Mouse (Mus musculus): ENCODE data around the gene Btk. TPM values are rescaled to one million over a fixed set of nuclear protein-coding genes. Genes with fewer than 3 reads are reported as not detected.

Btk gene
- 1.4 and 1.5 TPM in 2 replicates for polyA plus RNA-seq (2015; fragmentation: Nextera tagmentation; extraction: Ambion mirVana)

DNA sequence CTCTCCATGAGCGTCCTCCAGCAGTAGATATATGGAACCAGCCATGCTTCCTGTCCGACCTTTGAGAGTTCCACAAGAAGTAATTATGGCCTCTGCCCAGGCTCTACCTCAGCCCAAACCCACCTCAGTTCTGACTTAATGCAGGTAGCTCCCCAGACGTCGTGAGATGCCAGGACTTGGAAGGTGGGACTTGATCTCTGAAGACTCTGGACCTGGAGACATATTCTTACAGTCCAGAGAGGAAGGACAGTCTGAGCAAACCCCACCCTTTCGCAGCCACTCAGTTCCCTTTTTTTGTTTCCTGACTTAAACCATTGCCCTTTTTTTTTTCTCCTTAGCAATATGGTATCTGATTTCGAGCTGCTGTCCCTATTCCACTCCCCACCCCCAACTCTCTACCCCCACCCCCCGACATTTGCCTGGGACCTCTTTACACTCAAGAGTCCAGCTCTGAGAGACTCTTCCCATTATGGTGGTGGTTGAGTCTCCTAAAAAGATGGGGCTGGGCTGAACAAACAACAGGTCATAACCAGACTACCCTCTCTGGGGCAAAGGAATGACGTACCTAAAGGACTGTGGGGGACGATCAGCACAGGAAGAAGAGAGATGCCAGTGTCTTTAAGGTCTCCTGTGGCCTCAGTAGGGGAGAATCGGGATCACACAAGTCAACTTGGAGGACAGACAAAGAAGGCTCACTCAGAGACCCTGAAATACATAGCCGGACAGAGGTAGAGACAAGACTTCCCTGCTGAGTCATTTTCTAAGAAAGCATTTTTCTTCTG, at the start of gene Btk:
Gene Btk (minus strand): TSS at position 683 of the 782 bp plus-strand sequence.
- Histone ChIP-seq H3K27ac (no peak within 1 kb of the TSS), H3K4me3 (no peak within 1 kb of the TSS), H3K27me3 (peaks cover 7% of the 10 kb centered on the region), H3K36me3 (no peaks in the 10 kb centered on the region), H3K9me3 (no peaks in the 10 kb centered on the region), H3K4me1 (0 out of 2 replicates have a peak, but pooled peaks cover 4% of the 10 kb centered on the region), H3K4me2 (no peak within 1 kb of the TSS), H3K9ac (no peak within 1 kb of the TSS)
- ATAC-seq (ENCODE audit: insufficient number of reproducible peaks, insufficient read depth, low FRiP score, low TSS enrichment, low read depth), result no peak
- 83% methylated on average over 11 of the region's 11 CpGs for WGBS

DNA sequence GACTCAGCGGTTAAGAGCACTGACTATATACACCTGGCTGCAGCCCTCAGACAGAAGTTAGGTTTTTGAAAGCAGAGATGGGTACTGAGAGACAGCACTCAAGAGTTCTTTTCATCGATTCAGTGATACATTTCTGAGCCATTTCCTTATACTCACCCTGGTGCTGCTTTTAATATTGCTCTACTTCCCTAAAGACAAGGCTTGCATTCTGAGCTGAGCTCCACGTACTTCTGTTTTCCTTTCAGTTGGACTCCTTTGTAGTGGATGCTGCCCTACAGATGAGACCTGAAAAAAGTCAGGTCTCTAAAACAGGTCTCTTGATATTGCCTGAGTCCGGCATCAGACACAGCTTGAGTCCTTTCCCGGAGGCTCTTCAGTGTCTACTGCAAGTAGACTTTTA, 49.3 kb upstream of the Btk start:
- no peak for ATAC-seq (ENCODE audit: insufficient number of reproducible peaks, insufficient read depth, low FRiP score, low TSS enrichment, low read depth)
- Histone ChIP-seq H3K9ac (no peak overlapping the region), H3K4me1 (no peaks in the 10 kb centered on the region), H3K4me3 (no peak overlapping the region), H3K4me2 (no peak overlapping the region), H3K9me3 (no peaks in the 10 kb centered on the region), H3K36me3 (no peaks in the 10 kb centered on the region), H3K27ac (no peak overlapping the region), H3K27me3 (peaks cover 9% of the 10 kb centered on the region; the same call in 1 of the 2 replicates)
- 83% methylated on average over 5 of the region's 5 CpGs for WGBS

- no peaks in the 10 kb centered on the region for H3K9me3 ChIP-seq
- no peak overlapping the region for H3K27ac ChIP-seq
- ATAC-seq (ENCODE audit: insufficient number of reproducible peaks, insufficient read depth, low FRiP score, low TSS enrichment, low read depth), result no peak
- H3K27me3 ChIP-seq, result peaks cover 7% of the 10 kb centered on the region; the same call in 1 of the 2 replicates
- H3K4me1 ChIP-seq, result no peaks in the 10 kb centered on the region
- no peaks in the 10 kb centered on the region for H3K36me3 ChIP-seq
- no peak overlapping the region for H3K9ac ChIP-seq
- H3K4me2 ChIP-seq, result no peak overlapping the region
- WGBS, result 85% methylated on average over 2 of the region's 2 CpGs
- no peak overlapping the region for H3K4me3 ChIP-seq
Measured at GRCm38 (mm10) chrX:134628200-134628599, 44.8 kb upstream of the Btk start.

DNA sequence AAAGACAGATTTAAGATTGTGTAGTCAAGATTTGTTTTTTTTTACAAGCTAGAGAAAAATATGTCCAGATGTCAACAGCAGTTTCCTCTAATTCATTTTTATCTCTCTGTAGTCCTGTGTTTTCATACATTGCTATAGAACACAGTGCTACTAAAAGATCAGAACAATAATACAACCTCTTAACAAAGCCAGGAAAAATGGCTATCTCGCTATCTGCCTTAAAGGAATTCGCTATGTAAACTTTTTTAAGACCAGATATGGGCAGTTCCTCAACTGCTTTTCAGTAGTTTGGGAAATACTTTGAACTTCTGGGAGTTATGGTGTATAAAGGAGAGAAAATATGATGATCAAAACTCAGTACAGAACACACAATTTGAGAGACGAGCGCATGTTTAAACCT, 40.0 kb upstream of the Btk start:
- no peaks in the 10 kb centered on the region for H3K36me3 ChIP-seq
- 88% methylated on average over 4 of the region's 4 CpGs for WGBS
- H3K27ac ChIP-seq, result no peak overlapping the region
- H3K27me3 ChIP-seq, result peaks cover 10% of the 10 kb centered on the region; the same call in 1 of the 2 replicates
- no peak for ATAC-seq (ENCODE audit: insufficient number of reproducible peaks, insufficient read depth, low FRiP score, low TSS enrichment, low read depth)
- H3K4me1 ChIP-seq, result no peaks in the 10 kb centered on the region
- H3K9ac ChIP-seq, result no peak overlapping the region
- no peaks in the 10 kb centered on the region for H3K9me3 ChIP-seq
- no peak overlapping the region for H3K4me3 ChIP-seq
- H3K4me2 ChIP-seq, result no peak overlapping the region

DNA sequence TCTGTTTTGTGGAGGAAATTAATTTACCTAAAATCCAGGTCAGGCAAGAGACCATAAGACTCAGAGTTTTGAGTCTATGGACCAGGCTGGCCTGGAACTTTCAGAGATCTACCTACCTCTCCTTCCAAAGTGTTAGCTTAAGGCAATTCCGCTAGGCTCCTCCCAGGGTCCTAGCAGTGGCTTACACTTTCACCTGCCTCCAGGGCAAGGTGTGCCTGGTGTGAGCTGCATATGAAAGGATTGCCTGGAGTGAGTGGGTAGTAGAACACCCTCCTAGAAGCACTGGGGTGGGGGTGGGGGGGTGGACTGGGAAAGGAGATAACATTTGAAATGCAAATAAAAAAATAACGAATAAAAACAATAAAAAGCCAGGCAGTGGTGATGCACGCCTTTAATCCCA, 38.3 kb upstream of the Btk start:
- H3K27me3 ChIP-seq, result peaks cover 9% of the 10 kb centered on the region
- 63% methylated on average over 3 of the region's 3 CpGs for WGBS

DNA sequence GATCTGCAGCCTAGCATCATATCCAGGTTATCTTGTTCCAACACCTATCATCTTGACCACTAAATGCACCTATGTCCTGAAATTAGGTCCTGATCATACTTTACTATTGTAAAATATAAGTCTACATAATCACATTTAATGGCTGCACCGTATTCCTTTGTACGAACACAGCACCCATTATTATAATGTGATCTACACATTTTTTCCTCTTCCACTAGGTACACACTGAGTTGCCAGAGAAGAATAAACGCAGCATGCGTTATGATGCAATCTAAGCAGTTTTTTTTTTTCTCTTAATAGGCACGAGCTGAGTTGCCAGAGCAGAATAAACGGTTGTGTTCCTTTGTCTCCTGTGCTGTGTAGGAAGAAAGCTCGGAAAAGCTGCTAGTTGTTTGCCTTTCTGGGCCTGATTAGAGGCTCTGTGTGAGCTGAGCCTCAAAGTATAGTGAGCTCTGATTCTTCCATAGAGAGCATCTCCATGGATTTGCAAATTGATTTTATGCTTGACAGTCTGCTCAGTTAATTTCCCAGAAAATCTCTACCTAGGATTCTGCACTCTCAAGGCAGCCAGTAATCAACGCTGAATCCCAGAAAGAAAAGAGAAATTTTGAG, 37.0 kb upstream of the Btk start:
- ATAC-seq (ENCODE audit: insufficient number of reproducible peaks, insufficient read depth, low FRiP score, low TSS enrichment, low read depth), result no peak
- H3K36me3 ChIP-seq, result no peaks in the 10 kb centered on the region
- no peaks in the 10 kb centered on the region for H3K9me3 ChIP-seq
- no peak overlapping the region for H3K4me3 ChIP-seq
- WGBS, result 40% methylated on average over 8 of the region's 8 CpGs
- H3K9ac ChIP-seq, result no peak overlapping the region
- no peaks in the 10 kb centered on the region for H3K4me1 ChIP-seq
- peaks cover 9% of the 10 kb centered on the region for H3K27me3 ChIP-seq
- H3K4me2 ChIP-seq, result no peak overlapping the region
- H3K27ac ChIP-seq, result peak overlapping the region; percentile 39; the same call in 1 of the 2 replicates

More for the DNA sequence above, 38.3 kb upstream of the Btk start:
- H3K9me3 ChIP-seq, result no peaks in the 10 kb centered on the region
- H3K9ac ChIP-seq, result no peak overlapping the region
- no peak overlapping the region for H3K4me2 ChIP-seq
- no peak for ATAC-seq (ENCODE audit: insufficient number of reproducible peaks, insufficient read depth, low FRiP score, low TSS enrichment, low read depth)
- H3K36me3 ChIP-seq, result no peaks in the 10 kb centered on the region
- no peak overlapping the region for H3K27ac ChIP-seq
- no peaks in the 10 kb centered on the region for H3K4me1 ChIP-seq
- no peak overlapping the region for H3K4me3 ChIP-seq

GRCm38 (mm10) chrX:134619695-134620094, 36.3 kb upstream of the Btk start:
- Histone ChIP-seq H3K27me3 (peaks cover 9% of the 10 kb centered on the region), H3K27ac (no peak overlapping the region), H3K4me2 (no peak overlapping the region), H3K4me3 (no peak overlapping the region), H3K9me3 (no peaks in the 10 kb centered on the region), H3K9ac (no peak overlapping the region), H3K36me3 (no peaks in the 10 kb centered on the region), H3K4me1 (no peaks in the 10 kb centered on the region)
- ATAC-seq (ENCODE audit: insufficient number of reproducible peaks, insufficient read depth, low FRiP score, low TSS enrichment, low read depth), result no peak
- WGBS, result 53% methylated on average over 9 of the region's 9 CpGs

- no peak overlapping the region for H3K27ac ChIP-seq
- no peak overlapping the region for H3K4me3 ChIP-seq
- no peaks in the 10 kb centered on the region for H3K4me1 ChIP-seq
- no peaks in the 10 kb centered on the region for H3K9me3 ChIP-seq
- peaks cover 5% of the 10 kb centered on the region for H3K27me3 ChIP-seq
- no peak overlapping the region for H3K4me2 ChIP-seq
- WGBS, result 69% methylated on average over 2 of the region's 2 CpGs
- H3K9ac ChIP-seq, result no peak overlapping the region
- no peak for ATAC-seq (ENCODE audit: insufficient number of reproducible peaks, insufficient read depth, low FRiP score, low TSS enrichment, low read depth)
- no peaks in the 10 kb centered on the region for H3K36me3 ChIP-seq
Measured at GRCm38 (mm10) chrX:134614306-134614705, 30.9 kb upstream of the Btk start.

DNA sequence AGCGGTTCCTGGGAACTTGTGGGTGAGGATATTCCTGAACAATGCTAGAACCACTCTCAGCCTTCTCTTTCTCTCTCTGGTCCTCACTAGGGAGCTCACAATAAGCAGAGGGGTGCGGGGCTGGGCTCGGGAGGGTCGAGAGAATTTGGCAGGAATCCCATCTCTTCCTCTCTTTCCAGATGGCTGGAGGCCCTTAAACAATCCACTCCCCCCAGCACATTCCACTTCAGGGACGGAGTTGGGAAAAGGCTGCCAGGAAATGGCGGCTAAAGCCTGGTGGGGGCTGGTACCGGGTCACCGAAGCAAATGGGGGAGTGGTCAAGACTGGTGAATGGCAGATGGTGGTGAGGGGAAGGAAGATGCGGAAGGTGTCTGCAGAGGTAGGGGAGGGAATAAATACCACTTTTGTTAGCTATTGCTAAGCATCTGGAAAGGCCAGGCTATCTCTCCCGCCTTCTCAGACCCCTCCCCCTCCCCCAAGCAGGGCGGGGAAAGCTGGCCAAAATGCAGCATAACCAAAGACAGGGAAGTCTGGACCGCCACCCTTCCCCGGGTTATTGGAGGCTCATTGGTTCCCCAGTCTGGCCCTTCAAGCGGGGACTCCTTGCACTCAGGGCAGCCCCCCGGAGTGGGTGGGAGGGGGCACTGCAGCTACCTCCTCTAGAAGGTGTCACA, 29.1 kb upstream of the Btk start:
- Histone ChIP-seq H3K27me3 (no peaks in the 10 kb centered on the region; the same call in 1 of the 2 replicates), H3K36me3 (no peaks in the 10 kb centered on the region), H3K9ac (peak overlapping the region; percentile 55; the same call in 1 of the 2 replicates), H3K4me1 (no peaks in the 10 kb centered on the region), H3K9me3 (no peaks in the 10 kb centered on the region), H3K4me2 (peak overlapping the region; percentile 55), H3K4me3 (peak overlapping the region; percentile 36), H3K27ac (peak overlapping the region; percentile 89)
- WGBS, result 15% methylated on average over 15 of the region's 15 CpGs
- ATAC-seq (ENCODE audit: insufficient number of reproducible peaks, insufficient read depth, low FRiP score, low TSS enrichment, low read depth), result peak; percentile 83

DNA sequence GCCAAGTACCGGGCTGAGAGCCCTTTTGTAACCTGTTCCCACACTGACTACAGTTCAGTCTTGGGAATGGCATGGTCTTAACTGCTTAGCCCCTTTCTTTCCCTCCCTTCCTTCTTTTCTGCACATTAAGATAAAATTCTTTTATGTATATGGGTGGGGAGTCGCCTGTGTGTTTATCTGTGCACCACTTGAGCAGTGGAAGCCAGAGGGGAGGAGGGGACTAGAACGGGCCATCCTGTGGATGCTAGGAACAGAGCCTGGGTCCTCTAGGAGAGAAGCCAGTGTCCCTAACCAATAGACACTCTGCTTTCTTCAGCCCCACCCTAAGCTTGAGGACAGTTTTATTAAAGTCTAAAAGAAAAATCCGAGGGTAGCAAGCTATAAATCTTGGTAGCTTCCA, 27.6 kb upstream of the Btk start:
- WGBS, result 85% methylated on average over 4 of the region's 4 CpGs
- H3K27ac ChIP-seq, result no peak overlapping the region
- no peak overlapping the region for H3K9ac ChIP-seq
- no peak overlapping the region for H3K4me3 ChIP-seq
- H3K27me3 ChIP-seq, result no peaks in the 10 kb centered on the region; the same call in 1 of the 2 replicates
- no peaks in the 10 kb centered on the region for H3K4me1 ChIP-seq
- H3K4me2 ChIP-seq, result no peak overlapping the region
- no peaks in the 10 kb centered on the region for H3K9me3 ChIP-seq
- no peaks in the 10 kb centered on the region for H3K36me3 ChIP-seq
- ATAC-seq (ENCODE audit: insufficient number of reproducible peaks, insufficient read depth, low FRiP score, low TSS enrichment, low read depth), result no peak

DNA sequence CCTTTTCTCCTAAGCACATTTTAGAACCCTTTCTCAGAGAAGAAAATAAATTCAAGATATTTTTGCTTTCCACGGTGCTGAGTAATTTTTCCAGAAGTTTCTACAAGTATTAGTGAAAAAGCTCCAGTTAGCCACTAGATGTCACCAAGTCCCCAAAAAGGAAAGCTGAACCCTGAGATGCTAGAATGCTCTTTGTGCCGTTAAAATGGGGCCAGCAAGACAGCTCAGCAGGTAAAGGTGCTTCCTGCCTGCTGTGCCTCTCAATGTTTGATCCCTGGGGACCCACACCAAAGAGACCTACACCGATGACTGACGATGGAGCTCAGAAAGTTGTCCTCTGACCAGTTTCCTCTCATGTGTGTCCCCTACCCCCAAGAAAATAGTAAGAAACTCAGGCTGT, 26.1 kb upstream of the Btk start:
- ATAC-seq (ENCODE audit: insufficient number of reproducible peaks, insufficient read depth, low FRiP score, low TSS enrichment, low read depth), result no peak
- 35% methylated on average over 4 of the region's 4 CpGs for WGBS
- Histone ChIP-seq H3K9ac (no peak overlapping the region), H3K4me2 (no peak overlapping the region), H3K4me1 (no peaks in the 10 kb centered on the region), H3K36me3 (no peaks in the 10 kb centered on the region), H3K9me3 (no peaks in the 10 kb centered on the region), H3K4me3 (no peak overlapping the region), H3K27me3 (no peaks in the 10 kb centered on the region; the same call in 1 of the 2 replicates), H3K27ac (no peak overlapping the region)

Data from embryonic facial prominence, embryonic 13.5 days (tissue).